Mouse (Mus musculus): ENCODE data around the gene Yif1b. TPM values are rescaled to one million over a fixed set of nuclear protein-coding genes. Genes with fewer than 3 reads are reported as not detected.
A peak's percentile ranks its signal among the peaks of the same experiment; 100 is the strongest.
"Not testable (repeated sequence)": the region's sequence is repeated elsewhere in the genome, so short reads cannot be mapped to it uniquely, and the experiment has no call there.

The Yif1b gene
- total RNA-seq, 2 experiments from 2014 or later = 66.3 to 69.2 TPM

GRCm38 (mm10) chr7:29237596-29237995 lies 533 bp upstream of the Yif1b start:
- not testable (repeated sequence) for DNase-seq

DNA sequence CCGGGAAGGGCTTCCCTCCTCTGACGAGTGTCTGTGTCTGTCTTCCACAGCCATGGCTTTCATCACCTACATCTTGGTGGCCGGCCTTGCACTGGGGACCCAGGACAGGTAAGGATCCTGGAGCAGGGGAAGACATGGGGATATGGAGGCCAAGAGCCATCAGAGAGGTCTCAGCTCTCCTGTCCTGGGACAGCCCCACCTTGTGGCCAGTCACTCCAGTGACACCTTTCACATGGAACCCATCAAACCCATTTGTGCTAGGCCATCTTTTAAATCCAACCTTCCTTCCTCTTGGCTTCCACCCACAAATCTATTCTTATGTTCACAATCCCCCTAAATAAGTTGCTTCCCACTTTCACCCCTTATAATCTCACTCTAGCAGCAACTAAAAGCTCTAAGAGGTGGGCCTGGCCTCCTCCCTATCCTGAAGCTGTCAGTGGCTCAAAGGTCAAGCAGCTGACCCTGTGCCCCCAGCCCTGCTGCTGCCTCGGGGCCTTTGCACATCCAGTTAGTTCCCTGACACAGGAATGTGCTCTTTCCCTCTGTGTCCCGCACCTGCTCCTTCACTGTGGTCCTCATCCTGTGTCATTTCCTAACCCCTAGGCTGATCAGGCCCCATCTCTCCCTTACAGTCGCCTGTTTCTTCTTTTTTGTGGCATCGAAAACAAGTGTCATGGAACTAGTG lies 6.7 kb downstream of the Yif1b start:
- DNase-seq = no peak

DNA sequence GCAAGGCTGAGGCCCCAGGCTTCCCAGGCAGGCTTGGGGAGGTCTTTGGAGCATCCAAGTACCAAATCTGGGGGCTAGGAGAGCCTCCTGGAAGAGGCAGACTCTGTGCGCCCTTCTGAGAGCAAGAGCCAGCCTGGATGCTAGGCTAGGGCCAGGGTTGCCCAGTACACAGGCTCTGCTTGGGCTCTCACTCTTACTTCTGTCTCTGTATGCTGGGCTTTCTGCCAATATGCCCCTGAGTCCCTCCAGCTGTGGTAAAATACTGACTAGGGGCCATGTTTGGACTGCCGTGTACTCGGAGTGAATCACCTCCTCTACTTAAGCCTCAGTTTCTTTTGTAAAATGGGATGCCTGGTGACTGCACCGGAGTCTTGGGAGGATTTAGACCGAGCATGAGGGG lies 7.9 kb downstream of the Yif1b start:
- no peak for DNase-seq

DNA sequence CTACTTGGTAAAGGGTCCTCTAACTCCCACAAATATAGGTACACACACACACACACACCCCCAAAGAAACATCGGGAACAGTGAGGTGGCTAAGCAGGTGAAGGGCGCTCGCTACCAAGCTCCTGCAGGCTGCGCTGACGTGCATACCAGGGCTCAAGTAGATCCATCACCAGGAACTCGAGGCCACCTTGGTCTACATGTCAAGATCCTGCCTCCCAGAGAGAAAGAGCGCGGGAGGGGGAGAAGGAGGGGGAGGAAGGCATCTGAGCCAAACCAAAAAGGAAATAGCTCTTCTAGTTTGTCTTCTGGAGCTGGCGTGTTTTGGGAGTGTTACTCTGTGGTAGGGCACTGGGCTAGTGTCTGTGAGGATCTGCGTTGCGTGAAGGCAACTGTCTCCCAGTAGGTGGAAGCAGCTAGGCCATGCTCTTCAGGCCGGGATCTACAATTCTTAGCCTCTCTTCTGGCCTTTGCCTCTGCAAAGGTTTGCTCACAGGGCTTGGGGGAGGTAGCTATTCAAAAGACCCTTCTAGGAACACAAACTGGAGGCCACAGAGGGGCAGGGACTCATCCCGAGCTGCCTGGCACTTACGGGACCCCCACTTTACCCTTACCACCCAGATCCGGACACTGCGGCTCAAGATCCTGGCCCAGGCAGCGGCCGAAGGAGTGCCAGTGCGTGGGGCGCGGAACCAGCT lies 8.6 kb downstream of the Yif1b start:
- DNase-seq = no peak

GRCm38 (mm10) chr7:29247314-29247700 lies 9.2 kb downstream of the Yif1b start:
- peak; percentile 75 to 94 for DNase-seq

DNA sequence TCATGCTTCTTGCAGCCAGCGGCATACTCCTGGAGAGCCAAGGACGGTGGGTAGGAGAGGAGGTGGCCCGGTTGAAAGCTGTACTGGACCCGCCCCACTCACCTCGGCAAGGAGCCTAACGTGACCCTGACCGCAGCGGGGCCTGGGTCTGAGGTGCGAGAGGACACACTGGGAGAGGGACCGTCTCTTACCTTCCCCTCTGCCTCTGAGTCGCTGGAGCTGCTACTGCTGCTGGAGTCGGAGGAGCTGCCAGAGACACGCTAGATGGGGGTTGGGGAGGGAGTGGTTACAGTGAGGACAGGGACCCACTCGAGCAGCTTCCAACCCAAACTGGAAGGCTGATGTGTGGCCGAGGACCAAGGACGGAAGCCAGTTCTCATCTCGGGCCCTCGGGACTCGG lies 9.6 kb downstream of the Yif1b start:
- DNase-seq = peak; percentile 29 to 60

DNA sequence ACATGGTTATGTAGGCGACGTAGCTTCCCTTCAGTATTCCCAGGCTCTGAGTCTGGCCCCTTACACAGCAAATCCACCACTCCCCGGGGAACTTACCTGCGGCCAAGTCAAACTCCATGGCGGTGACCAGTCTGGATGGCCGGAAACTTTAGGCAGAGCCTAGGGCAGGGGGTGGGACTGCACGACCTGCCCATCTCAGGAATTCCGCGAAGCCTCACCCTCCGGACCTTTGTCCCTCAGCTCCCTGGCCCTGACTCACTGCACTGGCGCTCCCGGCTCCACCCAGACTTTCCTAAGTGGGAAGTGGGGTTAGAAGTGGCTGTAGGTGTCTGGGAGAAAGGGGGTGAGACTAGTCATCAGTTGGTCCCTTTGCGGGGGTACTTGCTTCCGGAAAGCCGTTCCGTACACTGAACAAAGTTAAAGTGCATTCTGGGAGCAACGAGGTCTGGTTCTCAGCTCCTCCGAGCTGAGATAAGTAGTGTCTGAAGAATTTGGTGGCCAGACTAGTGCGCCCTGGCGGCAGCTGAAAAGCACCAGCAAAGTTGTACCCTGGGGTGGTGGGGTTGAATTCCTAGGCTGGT lies 10.2 kb downstream of the Yif1b start, which contains the start of gene 2200002D01Rik:
TSS of gene 2200002D01Rik (minus strand) at position 206 of the 581 bp plus-strand sequence.
- peak; percentile 60 to 70 for DNase-seq

- no peak for DNase-seq
Measured at GRCm38 (mm10) chr7:29251166-29251565, 13.0 kb downstream of the Yif1b start.

- DNase-seq = peak in 1 of 2 experiments; percentile 47
Measured at GRCm38 (mm10) chr7:29253842-29254241, 15.7 kb downstream of the Yif1b start.

DNA sequence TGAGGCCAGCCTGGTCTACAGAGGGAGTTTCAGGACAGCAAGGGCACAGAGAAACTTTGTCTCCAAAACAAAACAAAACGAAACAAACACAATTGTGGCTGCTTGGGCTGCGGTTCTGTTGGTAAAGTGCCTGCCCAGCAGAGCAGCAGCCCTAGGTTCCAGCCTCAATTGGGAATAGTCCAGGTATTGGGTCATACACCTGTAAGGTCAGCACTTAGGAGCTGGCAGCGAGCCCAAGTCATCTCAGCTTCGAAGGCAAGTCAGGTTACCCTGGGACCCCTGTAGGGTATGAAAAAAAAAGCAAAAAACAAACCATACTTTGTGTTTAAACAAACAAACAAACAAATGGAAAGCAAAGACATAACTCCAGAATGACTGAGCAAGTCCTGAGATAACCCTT lies 17.7 kb downstream of the Yif1b start:
- no peak for DNase-seq

- no peak for DNase-seq
Measured at GRCm38 (mm10) chr7:29257368-29257767, 19.2 kb downstream of the Yif1b start.

DNA sequence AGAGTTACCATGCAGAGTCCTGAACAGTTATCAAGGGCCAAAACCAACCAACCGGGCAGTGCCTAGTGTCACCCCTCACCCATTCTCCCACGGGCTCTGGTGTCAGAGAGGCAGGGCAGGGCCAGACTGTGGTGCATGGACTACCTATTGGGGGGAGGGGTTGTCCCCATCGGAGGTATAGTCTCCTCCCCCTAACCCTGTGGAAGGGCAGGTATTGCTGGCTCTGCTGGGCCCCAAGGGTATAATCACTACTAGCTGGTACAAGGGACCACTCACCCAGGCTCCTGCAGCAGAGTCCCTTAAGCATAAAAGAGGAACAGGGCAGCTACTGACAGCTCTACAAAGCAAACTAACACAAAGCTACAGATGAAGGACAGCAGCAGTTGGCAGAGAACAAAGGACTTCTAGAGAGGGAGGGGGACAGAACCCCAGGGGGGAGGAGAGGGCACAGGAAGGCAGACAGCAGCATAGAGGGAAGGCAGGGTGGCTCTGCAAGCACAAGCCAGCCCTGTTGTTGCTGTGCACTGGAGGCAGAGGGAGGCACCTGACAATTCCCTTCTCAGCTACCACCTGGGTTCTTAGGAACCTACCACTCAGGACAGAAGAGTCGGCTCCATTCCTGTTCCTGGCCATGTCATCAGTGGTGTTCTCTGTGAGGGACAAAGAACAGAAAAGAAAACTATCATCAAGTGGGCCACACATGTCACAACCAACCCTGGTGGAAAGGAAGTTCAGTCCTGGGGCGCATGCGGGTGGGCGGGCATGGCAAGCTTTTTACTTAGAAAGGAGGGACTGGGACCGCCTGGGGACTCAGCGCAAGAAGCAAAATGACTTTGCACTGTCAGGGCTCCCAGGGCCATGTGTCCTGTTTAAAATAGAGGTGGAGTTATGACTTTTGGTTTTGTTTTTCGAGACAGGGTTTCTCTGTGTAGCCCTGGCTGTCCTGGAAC lies 21.9 kb downstream of the Yif1b start:
- DNase-seq = no peak

- DNase-seq = no peak
Measured at GRCm38 (mm10) chr7:29262151-29262550, 24.0 kb downstream of the Yif1b start.

GRCm38 (mm10) chr7:29263831-29264230 lies 25.7 kb downstream of the Yif1b start:
- DNase-seq = no peak

DNA sequence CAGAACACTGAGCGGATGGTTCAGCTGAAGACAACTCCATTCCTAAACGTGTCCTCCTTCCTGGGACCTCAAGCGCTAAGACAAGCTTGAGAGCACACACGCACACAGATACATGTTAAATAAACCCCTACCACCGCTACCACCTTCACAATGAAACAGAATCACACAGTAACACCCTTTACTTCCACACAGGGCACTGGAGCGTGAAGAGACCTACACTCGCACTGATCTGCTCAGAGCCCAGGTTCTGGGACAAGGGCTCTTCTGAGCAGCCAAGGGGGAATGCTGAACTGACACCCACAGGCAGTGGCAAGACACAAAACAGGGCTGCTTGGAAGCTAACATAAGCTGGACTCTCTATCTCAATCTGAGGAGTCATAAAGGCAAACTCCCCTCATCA lies 27.5 kb downstream of the Yif1b start:
- DNase-seq = no peak

- no peak for DNase-seq
Measured at GRCm38 (mm10) chr7:29266931-29267330, 28.8 kb downstream of the Yif1b start.

GRCm38 (mm10) chr7:29270445-29270844 lies 32.3 kb downstream of the Yif1b start:
- no peak for DNase-seq

GRCm38 (mm10) chr7:29271687-29272465 lies 33.7 kb downstream of the Yif1b start:
- peak in 1 of 2 experiments; percentile 34 for DNase-seq

GRCm38 (mm10) chr7:29276715-29277114 lies 38.6 kb downstream of the Yif1b start:
- DNase-seq = no peak

- no peak for DNase-seq
Measured at GRCm38 (mm10) chr7:29277510-29277909, 39.4 kb downstream of the Yif1b start.

DNA sequence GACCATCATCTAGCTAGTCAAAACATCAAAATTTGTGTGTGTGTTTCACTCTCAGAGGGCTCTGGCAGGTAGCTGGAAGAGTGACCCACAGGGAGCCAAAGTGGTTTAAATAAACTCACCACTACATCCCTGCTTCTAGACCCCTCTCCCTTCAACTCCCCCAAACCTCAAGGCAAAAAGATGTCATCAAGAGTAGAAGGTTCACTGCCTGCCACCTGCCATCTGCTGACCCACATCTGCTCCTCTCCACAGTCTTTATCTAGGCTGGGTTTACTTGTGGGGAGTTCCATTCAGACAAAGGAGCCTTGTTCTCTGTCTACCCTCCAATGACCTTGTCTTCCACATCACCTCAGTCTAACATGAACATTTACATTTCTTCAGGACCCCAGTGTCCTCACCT lies 41.1 kb downstream of the Yif1b start:
- DNase-seq = no peak
